Mouse (Mus musculus): ENCODE data around the gene Sgms1. TPM values are rescaled to one million over a fixed set of nuclear protein-coding genes. Genes with fewer than 3 reads are reported as not detected.

The Sgms1 gene
- total RNA-seq, 2 experiments from 2014 or later, result 50.5 to 57.4 TPM

GRCm38 (mm10) chr19:32266385-32267252 lies 122.9 kb downstream of the Sgms1 start:
- DNase-seq, result no peak

DNA sequence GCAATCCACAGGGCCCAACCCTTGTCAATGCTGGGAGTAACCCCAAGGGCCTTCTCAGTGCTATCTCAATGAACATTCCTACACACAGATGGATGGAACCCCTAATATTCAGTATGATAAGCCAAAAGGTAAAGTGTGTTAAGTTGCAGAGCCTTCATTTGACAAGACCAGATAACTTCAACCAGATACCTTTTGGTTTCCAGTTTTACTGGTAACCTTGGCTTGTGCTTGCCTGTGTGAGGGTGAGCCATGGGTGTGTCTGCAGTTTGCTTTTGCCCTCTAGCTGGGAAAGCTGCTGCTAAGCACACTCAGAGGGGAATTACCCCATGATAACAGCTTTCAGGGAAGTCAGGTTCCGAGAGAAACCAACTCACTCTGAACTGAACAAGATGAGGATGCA lies 125.8 kb downstream of the Sgms1 start:
- no peak for DNase-seq

GRCm38 (mm10) chr19:32262805-32263572 lies 126.5 kb downstream of the Sgms1 start:
- no peak for DNase-seq

DNA sequence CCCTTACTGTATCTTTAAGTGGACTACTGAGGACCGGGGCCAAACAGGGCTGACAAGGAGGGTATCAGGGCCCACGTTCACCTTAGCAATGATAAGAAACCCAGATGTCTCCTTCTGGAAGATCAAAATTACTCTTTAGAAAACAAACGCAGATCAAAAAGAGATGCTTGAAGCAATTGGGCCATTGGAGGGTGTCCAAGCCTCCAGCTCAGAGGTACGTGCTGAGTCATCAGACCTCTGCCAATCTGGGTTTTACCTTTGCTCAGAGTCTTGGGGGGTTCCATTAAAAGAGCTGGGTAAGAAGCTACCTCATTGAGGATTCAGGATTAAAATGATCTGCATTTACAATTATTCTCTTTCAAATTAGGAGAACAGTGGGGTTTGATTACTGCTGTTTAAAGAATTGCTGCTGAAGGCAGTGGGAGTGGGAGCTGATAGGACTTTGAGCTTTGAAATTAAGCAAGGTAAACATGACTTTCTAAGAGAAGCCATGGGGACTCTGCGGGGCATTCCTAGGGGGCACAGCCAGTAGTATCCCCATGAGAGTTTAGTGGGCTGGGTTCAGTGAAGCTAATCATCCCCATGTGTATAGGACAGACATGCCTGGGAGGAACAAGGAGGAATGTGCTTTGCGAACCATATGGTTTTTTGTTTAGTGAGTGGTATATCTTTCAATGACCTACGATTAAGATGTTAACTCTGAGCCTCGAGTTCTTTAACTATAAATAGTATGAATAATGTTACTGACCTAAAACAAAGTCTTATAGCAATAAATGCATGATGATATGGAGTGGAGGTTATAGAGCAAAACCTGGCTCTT lies 128.4 kb downstream of the Sgms1 start:
- DNase-seq, result no peak

DNA sequence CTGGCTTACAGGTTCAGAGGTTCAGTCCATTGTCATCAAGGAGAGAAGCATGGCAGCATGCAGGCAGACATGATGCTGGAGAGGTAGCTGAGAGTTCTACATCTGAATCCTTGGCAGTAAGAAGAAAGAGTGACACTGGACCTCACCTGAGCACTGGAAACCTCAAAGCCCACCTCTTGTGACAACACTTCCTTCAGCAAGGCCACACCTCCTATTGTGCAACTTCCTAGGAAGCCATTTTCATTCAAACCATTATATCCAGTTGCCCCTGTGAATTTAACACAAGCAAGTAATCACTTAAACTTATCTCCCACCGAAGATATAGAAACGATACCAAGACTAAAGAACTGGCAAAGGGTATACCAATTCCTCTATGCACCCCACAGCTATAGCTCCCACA lies 129.7 kb downstream of the Sgms1 start:
- DNase-seq, result no peak

DNA sequence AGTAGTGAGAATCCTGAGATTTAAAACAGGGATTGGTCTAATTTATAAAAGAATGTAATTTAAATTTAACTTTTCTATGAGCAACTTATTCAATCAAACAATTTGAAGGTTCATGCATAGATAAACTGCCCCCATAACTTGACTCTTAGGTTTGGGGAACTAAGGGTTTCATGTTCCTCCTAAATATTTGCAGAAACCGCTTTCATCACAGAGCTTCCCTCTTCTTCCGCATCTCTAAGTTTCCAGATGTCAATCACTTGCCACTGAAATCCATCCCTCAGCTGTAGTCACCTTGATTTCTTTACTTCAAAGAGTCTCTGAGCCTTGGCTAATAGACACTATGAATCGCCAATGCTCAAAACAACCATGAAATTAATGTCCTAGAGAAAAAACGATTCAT lies 130.5 kb downstream of the Sgms1 start:
- DNase-seq, result no peak

- no peak for DNase-seq
These were observed 131.4 kb downstream of the Sgms1 start for GRCm38 (mm10) chr19:32258146-32258545.

DNA sequence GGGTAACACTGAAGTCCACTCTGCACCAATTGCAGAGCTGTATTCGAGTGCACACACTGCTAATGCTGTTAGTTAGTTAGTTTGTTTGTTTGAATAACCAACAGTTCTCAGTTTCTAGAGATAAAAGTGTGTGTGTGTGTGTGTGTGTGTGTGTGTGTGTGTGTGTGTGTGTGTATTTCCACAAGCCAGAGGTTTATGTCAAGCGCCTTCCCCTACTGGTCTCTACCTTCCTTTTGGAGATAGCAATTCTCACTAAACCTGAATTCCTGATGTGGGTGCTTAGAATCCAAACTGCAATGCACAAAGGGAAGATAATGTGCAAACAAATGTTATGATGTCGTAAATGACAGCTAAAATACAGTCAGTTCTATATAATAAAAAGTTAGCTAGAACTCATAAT lies 131.9 kb downstream of the Sgms1 start:
- DNase-seq, result no peak

- no peak for DNase-seq
These were observed 132.7 kb downstream of the Sgms1 start for GRCm38 (mm10) chr19:32256706-32257415.

GRCm38 (mm10) chr19:32255429-32256185 lies 133.9 kb downstream of the Sgms1 start:
- DNase-seq, result no peak

DNA sequence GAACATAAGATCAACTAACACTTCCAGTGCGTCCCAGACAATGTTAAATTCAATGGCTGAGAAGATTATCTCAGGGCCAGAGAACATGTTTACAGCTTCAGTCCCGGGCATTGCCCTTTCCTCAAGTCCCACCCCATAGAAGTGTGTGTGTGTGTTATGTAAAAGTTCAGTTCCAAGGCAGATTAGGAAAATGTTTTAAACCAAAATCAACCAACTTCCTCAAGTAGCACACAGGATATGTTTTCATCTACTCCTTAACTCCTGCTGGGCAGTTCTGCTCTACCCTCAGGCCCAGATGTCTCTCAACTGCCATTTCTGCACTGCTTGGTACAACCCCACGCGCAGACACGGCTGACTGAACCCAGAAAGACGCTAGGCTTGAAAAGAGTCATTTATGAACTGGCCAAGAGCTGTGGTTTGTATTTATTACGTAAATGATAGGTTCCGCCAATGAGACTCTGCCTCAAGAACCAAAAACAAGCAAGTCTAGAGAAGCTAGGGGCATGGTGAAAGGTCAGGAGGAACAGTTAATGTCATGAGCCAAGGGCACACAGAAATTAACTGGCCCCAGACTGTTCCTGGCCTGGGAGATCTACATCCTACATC lies 134.7 kb downstream of the Sgms1 start:
- no peak for DNase-seq

- DNase-seq, result no peak
These were observed 135.3 kb downstream of the Sgms1 start for GRCm38 (mm10) chr19:32254204-32254603.

GRCm38 (mm10) chr19:32252987-32253386 lies 136.5 kb downstream of the Sgms1 start:
- no peak for DNase-seq

- no peak for DNase-seq
These were observed 137.1 kb downstream of the Sgms1 start for GRCm38 (mm10) chr19:32252451-32252850.

DNA sequence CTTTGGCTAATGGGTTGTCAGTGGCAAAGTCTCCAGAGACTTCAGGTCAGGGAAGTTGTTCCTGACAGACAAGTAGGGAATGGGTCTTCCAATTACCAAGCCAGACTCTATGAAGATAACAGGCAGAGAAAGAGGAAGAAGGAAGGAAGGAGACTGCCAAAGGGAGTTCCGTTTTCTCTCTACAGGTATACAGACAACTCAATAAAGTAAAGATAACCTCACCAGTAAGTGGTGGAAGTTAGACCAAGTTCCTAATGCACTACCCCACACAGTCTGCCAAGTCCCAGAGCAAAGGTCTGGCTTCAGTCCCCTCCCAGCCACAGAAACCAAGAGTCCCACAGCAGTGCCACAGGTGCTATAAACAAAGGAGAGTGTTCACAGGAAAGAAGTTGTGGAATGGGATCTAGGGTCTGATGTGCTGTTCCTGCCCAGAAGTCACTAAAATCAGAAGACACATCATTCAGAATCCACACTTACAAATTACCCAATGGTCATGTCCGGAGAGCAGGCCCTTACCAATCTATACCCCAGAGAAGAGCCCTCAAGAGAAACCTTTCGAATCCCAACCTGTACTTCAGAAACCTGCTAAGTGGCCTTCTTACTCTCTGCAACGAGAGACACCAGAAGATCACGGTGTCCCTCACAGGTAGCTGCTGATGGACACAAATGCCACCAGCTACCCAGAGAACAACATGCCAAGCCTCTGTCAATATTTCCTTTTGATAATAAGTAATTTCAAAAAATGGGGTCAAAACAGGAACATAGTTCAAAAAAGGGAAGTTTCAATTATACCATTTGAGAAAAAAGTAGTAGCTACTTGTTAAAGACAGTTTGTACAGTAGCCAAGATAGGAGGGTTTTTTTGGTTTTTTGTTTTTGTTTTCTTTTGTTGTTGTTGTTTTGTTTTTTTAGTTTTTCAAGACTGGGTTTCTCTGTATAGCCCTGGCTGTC lies 140.1 kb downstream of the Sgms1 start:
- no peak for DNase-seq

DNA sequence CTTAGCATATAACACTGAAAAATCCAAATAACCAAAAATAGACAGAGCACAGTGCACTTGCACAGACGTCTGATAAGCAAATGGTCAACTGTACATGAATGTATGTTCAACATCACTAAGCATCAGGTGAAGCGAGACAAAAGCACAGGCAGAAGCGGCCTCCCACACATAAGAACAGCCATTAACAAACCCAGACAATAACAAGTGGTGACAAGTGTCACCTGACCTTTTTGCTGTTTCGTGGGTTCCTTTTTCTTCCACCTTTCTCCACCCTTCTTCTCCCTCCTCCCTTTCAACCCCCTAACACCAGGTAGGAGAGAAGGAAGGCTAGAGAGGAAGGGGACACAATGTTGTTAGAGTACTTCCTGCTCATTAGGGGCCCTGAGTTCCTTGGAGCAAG lies 144.6 kb downstream of the Sgms1 start:
- no peak for DNase-seq

GRCm38 (mm10) chr19:32243246-32243645 lies 146.3 kb downstream of the Sgms1 start:
- no peak for DNase-seq

GRCm38 (mm10) chr19:32242153-32242552 lies 147.4 kb downstream of the Sgms1 start:
- no peak for DNase-seq

GRCm38 (mm10) chr19:32240417-32240990 lies 149.0 kb downstream of the Sgms1 start:
- no peak for DNase-seq

All from heart, postnatal 4 days (tissue).